Mouse (Mus musculus): ENCODE results near the gene Sacs.

- TF ChIP-seq POLR2A (IDR thresholded peaks at IDR 0.05; ENCODE audit: insufficient read depth, low read length), result no peak
- no peak for TF ChIP-seq CTCF (IDR thresholded peaks at IDR 0.05; ENCODE audit: low read depth, low read length)
Observed at GRCm38 (mm10) chr14:61194416-61194815, 56.2 kb downstream of the Sacs start.
